Mouse (Mus musculus): ENCODE measurements at regions not wholly inside any gene's neighbourhood (a gene's known extent, or its start where the extent isn't known, plus 50 kb on each side); places are given as distances from the start of the nearest gene placed in this dataset.

GRCm38 (mm10) chr3:19408283-19408682 is 220.2 kb downstream of the 1700064H15Rik start:
- no peak overlapping the region for H3K27ac ChIP-seq (ENCODE audit: low read length)
- 27% methylated on average over 2 of the region's 2 CpGs for WGBS (ENCODE audit: insufficient replicate concordance)

GRCm38 (mm10) chr3:19407591-19408090 is 220.8 kb downstream of the 1700064H15Rik start:
- Histone ChIP-seq H3K27ac (ENCODE audit: low read length) (no peak overlapping the region), H3K9ac (ENCODE audit: low read depth, low read length) (no peak overlapping the region), H3K9me3 (replicated peaks; ENCODE audit: control insufficient read depth, low read length) (no peaks in the 10 kb centered on the region), H3K36me3 (ENCODE audit: control insufficient read depth, insufficient read depth) (no peaks in the 10 kb centered on the region), H3K4me1 (ENCODE audit: control insufficient read depth, low read depth, low read length) (no peaks in the 10 kb centered on the region), H3K4me2 (ENCODE audit: low read depth, low read length) (no peak overlapping the region), H3K4me3 (ENCODE audit: low read depth, low read length) (no peak overlapping the region), H3K27me3 (ENCODE audit: control insufficient read depth, insufficient read depth, low read depth, low read length) (no peaks in the 10 kb centered on the region)
- WGBS (ENCODE audit: insufficient replicate concordance) = 66% methylated on average over 2 of the region's 2 CpGs
- no peak for ATAC-seq (ENCODE audit: low read depth)

More at GRCm38 (mm10) chr3:19408283-19408682, 220.2 kb downstream of the 1700064H15Rik start:
- no peaks in the 10 kb centered on the region for H3K9me3 ChIP-seq (replicated peaks; ENCODE audit: control insufficient read depth, low read length)
- no peak overlapping the region for H3K4me3 ChIP-seq (ENCODE audit: low read depth, low read length)
- H3K36me3 ChIP-seq (ENCODE audit: control insufficient read depth, insufficient read depth) = no peaks in the 10 kb centered on the region
- no peaks in the 10 kb centered on the region for H3K27me3 ChIP-seq (ENCODE audit: control insufficient read depth, insufficient read depth, low read depth, low read length)
- no peak overlapping the region for H3K9ac ChIP-seq (ENCODE audit: low read depth, low read length)
- H3K4me2 ChIP-seq (ENCODE audit: low read depth, low read length) = no peak overlapping the region
- ATAC-seq (ENCODE audit: low read depth) = no peak
- no peaks in the 10 kb centered on the region for H3K4me1 ChIP-seq (ENCODE audit: control insufficient read depth, low read depth, low read length)

- no peak for ATAC-seq (ENCODE audit: low read depth)
- Histone ChIP-seq H3K36me3 (ENCODE audit: control insufficient read depth, insufficient read depth) (no peaks in the 10 kb centered on the region), H3K4me3 (ENCODE audit: low read depth, low read length) (no peak overlapping the region), H3K4me1 (ENCODE audit: control insufficient read depth, low read depth, low read length) (no peaks in the 10 kb centered on the region), H3K9ac (ENCODE audit: low read depth, low read length) (no peak overlapping the region), H3K27ac (ENCODE audit: low read length) (no peak overlapping the region), H3K9me3 (replicated peaks; ENCODE audit: control insufficient read depth, low read length) (no peaks in the 10 kb centered on the region), H3K4me2 (ENCODE audit: low read depth, low read length) (no peak overlapping the region), H3K27me3 (ENCODE audit: control insufficient read depth, insufficient read depth, low read depth, low read length) (no peaks in the 10 kb centered on the region)
- 47% methylated on average over 14 of the region's 14 CpGs for WGBS (ENCODE audit: insufficient replicate concordance)
Measured at GRCm38 (mm10) chr3:19406351-19407151, 221.9 kb downstream of the 1700064H15Rik start.

- Histone ChIP-seq H3K27me3 (ENCODE audit: control insufficient read depth, insufficient read depth, low read depth, low read length) (no peaks in the 10 kb centered on the region), H3K4me2 (ENCODE audit: low read depth, low read length) (no peak overlapping the region), H3K4me3 (ENCODE audit: low read depth, low read length) (no peak overlapping the region), H3K36me3 (ENCODE audit: control insufficient read depth, insufficient read depth) (no peaks in the 10 kb centered on the region), H3K9ac (ENCODE audit: low read depth, low read length) (no peak overlapping the region), H3K4me1 (ENCODE audit: control insufficient read depth, low read depth, low read length) (no peaks in the 10 kb centered on the region), H3K9me3 (replicated peaks; ENCODE audit: control insufficient read depth, low read length) (no peaks in the 10 kb centered on the region), H3K27ac (ENCODE audit: low read length) (no peak overlapping the region)
- WGBS (ENCODE audit: insufficient replicate concordance) = 16% methylated on average over 2 of the region's 2 CpGs
- no peak for ATAC-seq (ENCODE audit: low read depth)
Measured at GRCm38 (mm10) chr3:19385675-19386074, 242.8 kb downstream of the 1700064H15Rik start.

- H3K27me3 ChIP-seq (ENCODE audit: control insufficient read depth, insufficient read depth, low read depth, low read length) = no peaks in the 10 kb centered on the region
- no peak overlapping the region for H3K27ac ChIP-seq (ENCODE audit: low read length)
- no peaks in the 10 kb centered on the region for H3K36me3 ChIP-seq (ENCODE audit: control insufficient read depth, insufficient read depth)
- no peak for ATAC-seq (ENCODE audit: low read depth)
- H3K9ac ChIP-seq (ENCODE audit: low read depth, low read length) = no peak overlapping the region
- H3K4me1 ChIP-seq (ENCODE audit: control insufficient read depth, low read depth, low read length) = no peaks in the 10 kb centered on the region
- H3K4me3 ChIP-seq (ENCODE audit: low read depth, low read length) = no peak overlapping the region
- H3K4me2 ChIP-seq (ENCODE audit: low read depth, low read length) = no peak overlapping the region
- H3K9me3 ChIP-seq (replicated peaks; ENCODE audit: control insufficient read depth, low read length) = no peaks in the 10 kb centered on the region
- 40% methylated on average over 1 of the region's 1 CpGs for WGBS (ENCODE audit: insufficient replicate concordance)
Measured at GRCm38 (mm10) chr3:19368998-19369397, 259.5 kb downstream of the 1700064H15Rik start.

GRCm38 (mm10) chr3:19367761-19368160 is 260.7 kb downstream of the 1700064H15Rik start:
- 51% methylated on average over 2 of the region's 2 CpGs for WGBS (ENCODE audit: insufficient replicate concordance)

More at GRCm38 (mm10) chr3:19367761-19368160, 260.7 kb downstream of the 1700064H15Rik start:
- ATAC-seq (ENCODE audit: low read depth) = no peak
- H3K36me3 ChIP-seq (ENCODE audit: control insufficient read depth, insufficient read depth) = no peaks in the 10 kb centered on the region
- H3K4me2 ChIP-seq (ENCODE audit: low read depth, low read length) = no peak overlapping the region
- H3K9me3 ChIP-seq (replicated peaks; ENCODE audit: control insufficient read depth, low read length) = no peaks in the 10 kb centered on the region
- H3K4me3 ChIP-seq (ENCODE audit: low read depth, low read length) = no peak overlapping the region
- H3K27ac ChIP-seq (ENCODE audit: low read length) = no peak overlapping the region
- no peaks in the 10 kb centered on the region for H3K4me1 ChIP-seq (ENCODE audit: control insufficient read depth, low read depth, low read length)
- no peaks in the 10 kb centered on the region for H3K27me3 ChIP-seq (ENCODE audit: control insufficient read depth, insufficient read depth, low read depth, low read length)
- H3K9ac ChIP-seq (ENCODE audit: low read depth, low read length) = no peak overlapping the region
